9 mouse cellular contexts compared by ENCODE assay signal in genomic region chr13:85556101-85556853, GRCm38 (mm10).
DNase-seq lines count a peak whose midpoint lies in the region; ATAC-seq and TF ChIP-seq lines count a peak whose summit lies in the region.
"Had no signal": no experiment of that assay in that cellular context is flagged by ENCODE, and none has a peak within 500 bp of the region (broad histone marks: within the 10 kb centered on the region; RNA-seq: fewer than 3 reads in every experiment).

No protein-coding gene starts in this region.

- no peaks in the 10 kb centered on the region for H3K36me3 ChIP-seq in hindbrain, embryonic 15.5 days
- H3K36me3 ChIP-seq in limb, embryonic 10.5 days = no peaks in the 10 kb centered on the region
- no peaks in the 10 kb centered on the region for H3K36me3 ChIP-seq in midbrain, postnatal 0 days (ENCODE audit: insufficient read depth, low read length)
- H3K36me3 ChIP-seq: embryonic facial prominence, embryonic 12.5 days had no signal

- peak; percentile 66; the same call in 1 of the 2 replicates for ATAC-seq in hindbrain, embryonic 15.5 days (ENCODE audit: low FRiP score, low read depth)
- peak; percentile 69 for ATAC-seq in midbrain, postnatal 0 days (ENCODE audit: low FRiP score)

- no peaks in the 10 kb centered on the region for H3K9me3 ChIP-seq in hindbrain, embryonic 15.5 days
- H3K9me3 ChIP-seq in limb, embryonic 10.5 days (replicated peaks) = no peaks in the 10 kb centered on the region
- no peaks in the 10 kb centered on the region for H3K9me3 ChIP-seq in midbrain, postnatal 0 days (ENCODE audit: low read length)
- H3K9me3 ChIP-seq: embryonic facial prominence, embryonic 12.5 days had no signal

- no peak overlapping the region for H3K4me2 ChIP-seq in hindbrain, embryonic 15.5 days
- no peak overlapping the region for H3K4me2 ChIP-seq in midbrain, postnatal 0 days (ENCODE audit: low read depth, low read length, poor library complexity, severe bottlenecking)
- H3K4me2 ChIP-seq: embryonic facial prominence, embryonic 12.5 days had no signal

- 14% methylated on average over 5 of the region's 5 CpGs for WGBS in hindbrain, embryonic 15.5 days
- WGBS in limb, embryonic 10.5 days = 14% methylated on average over 5 of the region's 5 CpGs
- 10% methylated on average over 5 of the region's 5 CpGs for whole genome bisulfite sequencing in midbrain, postnatal 0 days

- peak; percentile 79 for TF ChIP-seq CTCF in midbrain, postnatal 0 days (IDR thresholded peaks at IDR 0.05)

- no peaks in the 10 kb centered on the region for H3K27me3 ChIP-seq in hindbrain, embryonic 15.5 days
- H3K27me3 ChIP-seq in limb, embryonic 10.5 days (ENCODE audit: low read depth, poor library complexity, severe bottlenecking) = no peaks in the 10 kb centered on the region
- no peaks in the 10 kb centered on the region for H3K27me3 ChIP-seq in midbrain, postnatal 0 days (ENCODE audit: insufficient read depth, low read length)
- H3K27me3 ChIP-seq: embryonic facial prominence, embryonic 12.5 days had no signal

- no peak overlapping the region for H3K9ac ChIP-seq in hindbrain, embryonic 15.5 days
- no peak overlapping the region for H3K9ac ChIP-seq in midbrain, postnatal 0 days (replicated peaks; ENCODE audit: low read length, poor library complexity, severe bottlenecking)
- H3K9ac ChIP-seq: embryonic facial prominence, embryonic 12.5 days had no signal

- H3K4me1 ChIP-seq in hindbrain, embryonic 15.5 days (replicated peaks) = no peaks in the 10 kb centered on the region
- no peaks in the 10 kb centered on the region for H3K4me1 ChIP-seq in limb, embryonic 10.5 days
- H3K4me1 ChIP-seq in midbrain, postnatal 0 days (ENCODE audit: insufficient read depth, low read length) = no peaks in the 10 kb centered on the region
- H3K4me1 ChIP-seq: embryonic facial prominence, embryonic 12.5 days had no signal

- DNase-seq in left cerebral cortex, adult 18-20 months (ENCODE audit: low spot score in 2 of 2) = peak; percentile 39 to 75
- no peak for DNase-seq in left cerebral cortex, adult 8-10 months (ENCODE audit: low spot score in 2 of 2)
- peak; percentile 49 for DNase-seq in ZHBTc4 (ENCODE audit: low read depth, low spot score)
- peak; percentile 35 for DNase-seq in embryo, embryonic 9.5 days (ENCODE audit: extremely low spot score)
- DNase-seq in limb, embryonic 10.5 days (ENCODE audit: low spot score) = peak; percentile 46
- DNase-seq in midbrain, postnatal 0 days (ENCODE audit: low spot score) = peak; percentile 86
- DNase-seq in thymus, postnatal 36 days = peak; percentile 44 to 47

- H3K4me3 ChIP-seq in hindbrain, embryonic 15.5 days = no peak overlapping the region
- H3K4me3 ChIP-seq in limb, embryonic 10.5 days = no peak overlapping the region
- H3K4me3 ChIP-seq in midbrain, postnatal 0 days (ENCODE audit: low read depth, low read length) = no peak overlapping the region
- H3K4me3 ChIP-seq: embryonic facial prominence, embryonic 12.5 days had no signal

- no peak overlapping the region for H3K27ac ChIP-seq in hindbrain, embryonic 15.5 days (replicated peaks)
- H3K27ac ChIP-seq in limb, embryonic 10.5 days = no peak overlapping the region
- H3K27ac ChIP-seq in midbrain, postnatal 0 days (ENCODE audit: low read depth, low read length) = no peak overlapping the region
- H3K27ac ChIP-seq: embryonic facial prominence, embryonic 12.5 days had no signal

Comparison
In these comparisons a context has a peak if more than half of its experiments do, and no peak if none do; other contexts are left out.
1. DNase-seq: peak in left cerebral cortex, adult 18-20 months (2 of 2), ZHBTc4 (single experiment), embryo, embryonic 9.5 days (single experiment), limb, embryonic 10.5 days (single experiment), midbrain, postnatal 0 days (single experiment) and thymus, postnatal 36 days (2 of 2); none in left cerebral cortex, adult 8-10 months (0 of 2).